Mouse (Mus musculus) thymus, postnatal 25 days (tissue): ENCODE data around the gene Cr2.
"Not testable (repeated sequence)": the region's sequence is repeated elsewhere in the genome, so short reads cannot be mapped to it uniquely, and the experiment has no call there.

ENCODE experiments used
- DNase-seq: peaks from one replicate; pipeline ENCODE4 v3.0.0; 2022

The Cr2 gene

DNA sequence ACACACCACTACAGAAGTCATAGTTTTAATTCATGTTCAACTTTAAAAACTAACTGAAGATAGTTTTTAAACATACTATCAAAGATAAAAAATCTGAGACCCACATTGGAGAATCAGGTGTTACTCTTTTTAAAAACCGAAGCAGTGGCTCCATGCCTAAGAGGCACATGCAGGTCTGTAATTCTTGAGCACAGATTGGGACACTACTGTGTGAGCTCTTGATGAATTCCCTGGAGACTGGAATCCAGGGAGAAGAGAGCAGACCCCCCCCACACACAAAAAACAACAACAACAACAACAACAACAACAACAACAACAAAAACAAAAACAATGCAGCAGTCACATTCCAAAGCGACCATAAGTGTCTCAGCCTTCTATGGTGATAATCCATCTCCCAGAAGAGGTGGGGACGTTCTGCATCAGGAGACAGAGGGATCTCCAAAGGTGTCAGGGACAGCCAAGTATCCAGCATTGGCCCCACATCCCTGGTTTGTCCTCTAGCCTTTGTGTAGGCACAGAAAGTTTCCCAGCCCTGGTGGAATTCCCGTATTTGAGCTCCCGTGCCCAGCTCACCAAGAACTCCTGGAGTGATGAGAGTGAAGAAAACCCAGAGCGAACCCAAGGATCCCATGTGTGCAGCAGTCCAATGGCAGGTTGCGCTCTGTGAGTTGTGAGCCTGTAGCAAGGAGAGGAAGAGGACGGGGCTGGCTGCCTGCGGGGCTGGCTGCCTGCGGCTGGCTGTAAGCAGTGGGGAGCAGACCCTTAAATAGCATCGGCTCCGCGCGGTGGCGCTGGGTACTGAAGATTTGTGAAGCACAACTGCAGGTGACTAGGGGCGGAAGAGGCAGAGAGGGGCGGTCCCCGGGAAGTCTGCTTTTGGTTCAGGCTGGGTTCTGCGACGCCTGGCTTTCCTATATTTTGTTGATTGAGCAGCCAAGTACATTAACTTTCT is at the start of gene Cr2:
Cr2 (minus strand) TSS at position 737 of the 952 bp plus-strand sequence.
- DNase-seq: peak; percentile 86

DNA sequence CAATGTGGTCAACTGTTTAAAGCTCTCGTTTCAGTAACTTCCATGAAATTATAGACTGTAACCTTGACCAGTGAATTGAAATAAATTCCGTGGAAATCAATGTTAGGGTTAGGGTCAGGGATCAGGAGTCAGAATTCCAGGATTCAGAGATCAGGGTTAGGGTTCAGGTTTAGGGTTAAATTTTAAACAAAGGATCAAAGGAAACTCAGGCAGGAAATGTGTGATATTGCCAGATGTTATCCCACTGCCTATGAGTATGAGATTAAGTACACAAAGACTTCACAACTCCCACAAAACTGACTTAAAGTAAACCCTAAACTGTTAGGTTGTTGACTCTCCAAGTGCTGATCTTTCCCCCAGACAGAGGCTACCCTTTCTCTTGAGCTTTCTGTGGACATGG is 45.3 kb upstream of the Cr2 start:
- no peak for DNase-seq

DNA sequence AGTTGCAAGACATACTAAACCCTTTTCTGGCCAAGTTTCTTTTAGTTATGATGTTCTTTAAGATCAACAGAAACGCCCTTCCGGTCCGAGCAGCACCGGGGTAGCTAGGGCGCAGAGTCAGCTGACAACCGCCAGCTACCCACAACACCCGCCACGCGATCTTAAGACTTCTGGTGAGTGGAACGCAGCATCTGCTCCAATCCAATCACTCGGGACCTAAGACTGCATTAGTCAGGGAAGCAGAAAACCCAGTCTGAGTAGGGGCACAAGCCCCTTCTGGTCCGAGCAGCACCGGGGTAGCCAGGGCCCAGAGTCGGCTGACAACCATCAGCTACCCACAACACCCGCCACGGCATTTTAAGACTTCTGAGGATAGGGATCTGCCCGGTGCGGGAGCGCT is 36.3 kb upstream of the Cr2 start:
- DNase-seq: not testable (repeated sequence)

DNA sequence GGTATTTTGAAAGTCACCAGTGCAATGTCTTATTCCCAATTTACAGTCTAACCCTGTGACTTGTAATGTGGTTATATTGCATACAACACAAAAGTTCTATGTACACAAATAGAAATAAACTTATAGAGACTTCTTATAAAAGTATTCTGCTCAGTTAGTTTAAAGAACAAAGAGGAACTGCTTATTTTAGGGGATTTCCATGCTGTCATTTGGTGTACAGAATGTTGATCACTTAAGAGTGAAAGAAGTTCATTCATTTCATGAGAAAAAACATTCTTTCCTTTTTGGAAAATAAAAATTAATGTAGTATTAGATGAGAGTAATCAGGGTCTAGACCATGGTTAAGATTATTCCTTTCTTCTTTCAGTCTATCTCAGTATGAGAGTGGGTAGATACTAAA is 8.2 kb upstream of the Cr2 start:
- DNase-seq: no peak

DNA sequence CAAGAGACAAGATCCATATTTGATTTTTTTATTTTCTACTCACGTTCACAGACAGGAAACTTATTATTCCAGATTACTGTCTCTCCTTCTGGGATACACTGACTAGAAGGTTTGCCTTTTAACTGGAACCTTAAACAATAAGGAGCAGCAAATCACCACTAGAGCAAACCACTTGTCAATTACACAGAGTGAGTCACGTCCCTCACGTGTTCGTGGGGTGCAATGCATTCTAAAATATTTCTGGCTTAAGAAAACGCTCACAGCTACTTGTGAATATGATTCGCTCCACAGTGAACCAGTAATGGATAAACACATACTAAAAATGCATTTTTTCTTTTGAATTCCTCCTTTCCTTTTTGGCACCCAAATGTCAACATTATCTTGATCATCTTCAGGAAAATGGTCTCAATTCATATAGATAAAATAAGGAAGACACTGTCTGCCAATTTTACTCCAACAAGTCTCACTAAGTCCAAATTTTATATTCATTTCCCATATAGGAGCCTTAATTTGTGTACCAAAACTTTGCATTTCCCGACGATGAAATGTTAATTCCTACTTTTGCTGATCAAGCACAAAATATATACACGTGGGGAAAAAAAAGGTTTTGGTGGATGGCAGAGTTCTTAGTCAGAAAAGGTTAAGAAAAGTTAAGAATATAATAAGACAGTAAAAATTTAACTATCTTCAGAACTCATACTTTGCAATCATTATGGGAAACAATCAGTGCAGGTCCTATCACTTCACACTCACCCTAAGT is 11.3 kb downstream of the Cr2 start:
- no peak for DNase-seq

DNA sequence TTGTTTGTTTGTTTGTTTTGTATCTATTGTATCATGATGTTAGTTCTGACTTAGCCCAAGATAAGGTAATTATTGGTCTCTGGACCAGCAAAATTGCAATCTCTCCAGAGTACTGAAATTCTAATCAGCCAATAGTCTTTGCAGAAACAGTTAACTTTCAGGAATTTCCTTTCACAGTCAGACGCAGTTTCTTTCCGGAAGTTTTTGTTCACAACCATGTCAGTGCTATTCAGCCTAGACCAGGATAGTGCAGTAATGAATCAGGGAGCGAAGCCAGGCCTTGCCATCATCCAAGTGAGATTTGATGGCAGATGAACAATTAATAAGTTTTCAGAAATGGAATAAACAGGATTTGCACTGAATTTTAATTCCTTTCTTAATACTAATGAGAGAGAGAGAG is 44.4 kb downstream of the Cr2 start:
- no peak for DNase-seq

DNA sequence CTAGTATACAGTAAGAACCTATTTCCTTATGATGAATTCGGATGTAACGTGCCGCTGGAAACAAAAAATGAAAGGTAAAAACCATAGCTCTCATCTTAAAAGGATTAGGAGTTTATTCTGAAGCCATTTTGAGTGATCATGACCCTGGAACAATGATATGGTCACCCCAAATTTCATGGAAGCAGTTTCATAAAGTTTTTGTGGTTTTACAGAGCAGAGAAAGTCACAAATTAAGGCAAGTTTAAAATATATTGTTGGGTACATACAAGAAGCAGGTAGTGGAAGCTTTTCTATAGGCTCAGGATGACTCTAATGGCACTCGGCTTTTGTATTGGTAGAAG is 44.9 kb downstream of the Cr2 start:
- DNase-seq: no peak

DNA sequence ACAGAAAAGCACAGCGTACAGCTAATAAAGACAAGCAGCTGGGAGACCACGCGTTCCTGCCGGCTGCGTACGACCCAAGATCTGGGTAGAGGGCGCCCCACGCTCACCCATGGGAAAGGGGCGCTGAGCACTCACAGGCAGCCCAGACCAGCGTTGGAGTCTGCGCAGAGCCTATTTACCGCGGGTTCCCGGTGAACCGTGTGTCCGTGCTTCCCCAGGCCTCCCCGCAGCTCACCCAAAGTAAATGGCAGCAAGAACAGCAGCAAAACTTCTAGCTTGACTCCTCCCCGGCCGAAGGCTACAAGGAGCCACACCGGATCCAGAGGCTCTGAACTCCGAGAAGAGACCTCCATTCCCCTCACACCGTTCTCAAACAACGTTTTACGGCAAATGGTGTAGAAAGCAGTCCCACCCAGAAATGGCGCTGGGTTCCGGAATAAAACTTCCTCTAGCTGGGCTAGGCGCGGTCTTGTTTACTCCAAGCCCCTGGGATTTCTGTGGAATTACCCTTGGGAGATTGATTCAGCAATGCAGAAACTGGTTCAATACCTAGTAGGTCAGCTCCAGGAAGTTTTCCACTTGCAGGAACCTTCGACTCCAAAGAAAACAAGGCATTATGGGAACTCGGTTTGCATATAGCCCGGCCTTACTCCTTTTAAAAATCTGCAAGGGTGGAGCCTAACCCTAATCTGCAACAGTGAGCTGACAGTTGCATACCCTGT is 45.4 kb downstream of the Cr2 start, which contains the start of gene Cr1l:
Cr1l (minus strand) TSS at position 634 of the 722 bp plus-strand sequence.
- DNase-seq: peak; percentile 91

DNA sequence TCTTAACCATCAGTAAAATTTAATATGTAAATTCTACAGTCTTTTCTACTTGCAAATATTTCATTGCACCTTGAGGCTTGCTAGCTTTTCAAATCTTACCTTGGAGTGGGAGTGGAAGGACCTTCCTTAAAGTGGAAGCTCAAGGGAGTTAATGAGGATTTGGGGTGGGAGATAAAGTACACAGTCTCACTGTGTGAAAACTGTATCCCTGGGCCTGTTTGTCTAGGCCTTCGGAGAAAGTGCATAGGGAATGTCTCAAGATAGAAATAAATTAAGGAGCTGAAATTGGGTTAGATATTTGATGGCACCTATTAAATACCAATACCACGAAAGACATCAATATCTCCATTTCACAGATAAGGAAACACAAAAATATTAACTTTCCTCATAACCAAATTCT is 46.0 kb downstream of the Cr2 start:
- DNase-seq: no peak

DNA sequence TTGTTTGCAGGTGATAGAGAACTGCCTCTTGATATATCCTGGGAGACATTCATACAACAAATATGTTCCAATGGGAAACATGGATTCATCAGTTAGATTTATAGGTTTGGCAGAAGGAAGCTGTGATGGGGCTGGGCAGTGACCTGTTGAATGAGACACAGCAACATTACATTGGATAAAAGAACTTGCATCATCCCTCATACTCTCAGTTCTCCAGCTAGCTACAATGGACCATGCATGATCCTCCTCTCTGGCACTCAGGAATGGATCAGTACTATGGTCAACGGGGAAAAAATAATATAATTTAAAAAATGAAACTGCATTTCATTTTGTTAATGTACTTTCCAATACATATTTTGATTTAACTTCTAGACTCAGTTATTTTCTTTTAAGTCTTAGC is 46.6 kb downstream of the Cr2 start:
- DNase-seq: no peak

DNA sequence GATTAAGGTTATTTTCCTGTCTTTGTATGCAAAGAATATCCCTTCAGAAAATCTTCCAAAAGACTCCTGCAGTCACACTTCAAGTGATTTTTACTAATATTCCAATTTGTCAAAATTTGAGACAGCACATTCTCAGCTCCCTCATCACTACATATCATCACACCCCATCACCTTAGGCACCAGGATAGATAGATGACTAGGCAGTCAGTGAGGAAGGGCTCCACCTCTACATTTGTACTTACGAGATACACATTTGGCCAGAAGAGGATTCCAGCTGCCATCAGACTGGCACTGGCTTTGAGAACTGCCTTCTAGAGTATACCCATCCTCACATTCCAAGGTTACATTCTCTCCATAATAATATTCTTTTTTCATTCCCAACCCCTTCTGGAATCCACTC is 62.1 kb downstream of the Cr2 start:
- no peak for DNase-seq

DNA sequence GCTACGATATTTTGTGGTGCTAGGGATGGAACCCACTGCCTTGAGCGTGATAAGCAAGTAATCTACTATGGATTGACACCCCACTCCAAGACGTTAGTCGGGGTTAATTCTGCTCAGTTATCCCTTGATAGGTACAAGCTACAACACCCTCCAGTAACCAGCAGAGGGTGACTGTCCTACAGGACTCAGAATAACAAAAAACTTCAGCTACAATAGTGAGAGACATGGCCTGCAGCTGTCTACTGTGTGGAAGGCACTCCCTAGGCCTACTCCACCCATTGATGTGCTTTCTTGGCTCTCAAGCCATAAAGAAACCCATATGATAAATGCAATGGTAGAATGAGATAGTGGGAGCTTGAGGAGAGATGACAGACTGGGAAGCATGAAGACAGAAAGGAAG is 62.9 kb downstream of the Cr2 start:
- no peak for DNase-seq

DNA sequence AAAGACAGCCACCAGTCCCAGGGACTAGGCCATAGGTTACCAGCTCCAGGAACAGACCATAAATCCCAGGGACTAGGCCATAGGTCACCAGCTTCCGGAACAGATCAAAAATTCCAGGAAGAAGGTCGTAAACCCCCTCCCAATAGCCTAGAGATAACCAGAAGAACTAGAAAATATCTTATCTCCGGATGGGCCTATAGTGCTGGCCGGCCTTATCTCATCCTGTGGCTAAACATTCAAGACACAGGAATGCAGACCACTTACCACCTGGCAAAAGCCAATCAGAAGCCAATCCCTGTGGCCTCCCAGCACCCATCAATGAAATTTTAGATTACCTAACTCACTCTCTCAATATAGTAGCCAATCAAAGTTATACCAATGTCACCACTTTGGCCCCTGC is 75.8 kb downstream of the Cr2 start:
- DNase-seq: no peak

DNA sequence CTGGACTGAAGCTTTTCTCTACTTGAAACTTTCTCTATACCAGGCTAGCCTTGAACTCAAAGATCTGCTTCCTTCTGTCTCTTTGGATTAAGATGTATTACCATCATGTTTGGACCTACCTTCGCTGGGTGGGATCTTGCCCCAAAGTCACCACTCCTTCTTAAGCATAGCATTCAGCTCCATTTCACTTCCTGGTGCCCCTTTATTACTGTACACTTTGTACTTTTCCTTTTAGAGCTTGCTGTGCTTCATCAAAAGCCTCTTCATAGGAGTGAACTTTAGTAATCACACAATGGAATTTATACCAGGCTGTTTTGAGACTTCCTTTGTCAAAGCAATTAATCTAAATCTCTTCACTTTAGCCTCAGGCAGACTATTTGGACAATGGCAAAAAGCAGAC is 78.5 kb downstream of the Cr2 start:
- DNase-seq: no peak

DNA sequence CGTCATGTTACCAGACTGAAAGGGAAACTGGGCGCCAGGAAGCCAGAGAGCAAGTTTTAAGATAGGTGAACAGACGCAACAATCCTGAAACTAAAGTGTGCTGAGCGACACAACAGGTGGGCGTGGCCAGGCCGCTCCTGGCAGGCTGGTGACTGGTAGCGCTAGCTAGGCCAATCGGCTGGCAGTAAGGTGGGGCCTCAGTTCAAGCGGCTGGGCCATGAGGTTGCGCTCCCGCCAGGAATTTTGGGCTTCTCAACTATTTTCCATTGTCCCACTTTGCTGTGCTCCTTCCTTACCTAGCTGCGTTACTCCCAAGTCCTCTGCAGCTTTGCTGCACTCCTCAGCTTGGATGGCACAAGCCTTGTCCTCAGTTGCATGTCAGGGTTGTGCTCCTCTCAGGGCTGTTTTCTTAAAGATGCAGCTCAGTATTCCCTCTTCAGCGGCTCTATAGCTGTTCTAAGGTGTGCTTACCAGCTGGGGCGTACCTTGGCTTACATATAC is 84.2 kb downstream of the Cr2 start, which contains the start of gene Cd46:
Cd46 (minus strand) TSS at position 30 of the 501 bp plus-strand sequence.
- DNase-seq: peak; percentile 73

DNA sequence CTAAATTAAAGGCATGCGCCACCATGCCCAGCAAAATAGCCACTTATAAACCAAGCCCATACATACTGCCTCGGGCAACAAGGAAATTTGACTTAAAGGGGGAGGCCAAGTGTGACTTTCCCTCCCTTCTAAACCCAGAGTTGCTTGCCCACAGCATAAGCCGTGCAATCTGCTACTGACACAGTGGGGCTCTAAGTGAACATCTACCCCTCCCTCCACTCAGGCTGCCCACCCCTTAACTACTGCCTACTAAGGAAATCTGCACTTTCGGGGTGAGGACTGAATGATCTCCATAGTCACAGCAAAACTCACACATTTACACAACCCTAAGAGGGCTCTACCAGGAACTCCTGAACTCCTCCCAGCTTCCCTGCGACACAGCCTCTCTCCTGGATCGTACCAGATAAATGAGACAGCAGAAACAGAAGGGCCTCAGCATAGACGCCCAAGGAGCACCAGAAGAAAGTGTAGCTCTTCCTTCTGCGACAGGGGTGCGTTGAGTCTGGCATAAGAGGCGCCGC is 84.8 kb downstream of the Cr2 start:
- DNase-seq: no peak
